Mouse (Mus musculus) heart, embryonic 14.5 days (tissue): Measurements from ENCODE around the gene Ms4a4d. TPM values are rescaled to one million over a fixed set of nuclear protein-coding genes. Genes with fewer than 3 reads are reported as not detected.
"Not testable (repeated sequence)": the region's sequence is repeated elsewhere in the genome, so short reads cannot be mapped to it uniquely, and the experiment has no call there.

Experiments
- ATAC-seq: fragments of 200-750 bp; cut with Nextera tagmentation; 2 replicates; pipeline ENCODE4 v1.8.0; 2017; ENCODE audit warnings: low read depth, moderate TSS enrichment; ENCODE audit not compliant: insufficient number of reproducible peaks, insufficient read depth, low FRiP score
- H3K27ac ChIP-seq, 2 experiments: fragments of 200-500 bp in 1 of 2; fragments of 300-500 bp in 1 of 2; sonication (generic) in 1 of 2; replicated peaks in 1 of 2; 2 replicates each; pipeline ENCODE4 v1.5.1; 2012 to 2014; ENCODE audit warnings: low read depth in 2 of 2, low read length in 2 of 2, control low read depth in 1 of 2, mild to moderate bottlenecking in 1 of 2, mixed read lengths in 1 of 2; ENCODE audit not compliant: control insufficient read depth in 1 of 2, insufficient read depth in 1 of 2
- H3K27me3 ChIP-seq: fragments of 300-500 bp; sonication (generic); 2 replicates; pipeline ENCODE4 v1.6.1; 2014; ENCODE audit warnings: mild to moderate bottlenecking, low read length, control low read depth; ENCODE audit not compliant: control insufficient read depth, insufficient read depth
- H3K36me3 ChIP-seq: fragments of 300-500 bp; sonication (generic); 2 replicates; pipeline ENCODE4 v1.6.1; 2014; ENCODE audit warnings: mild to moderate bottlenecking, control low read depth, low read length, mixed read lengths; ENCODE audit not compliant: control insufficient read depth, insufficient read depth
- H3K4me1 ChIP-seq, 2 experiments: fragments of 200-500 bp in 1 of 2; fragments of 300-500 bp in 1 of 2; sonication (generic) in 1 of 2; 2 replicates each; pipeline ENCODE4 v1.6.1; 2012 to 2014; ENCODE audit warnings: low read length in 2 of 2, control low read depth in 1 of 2, mixed read lengths in 1 of 2; ENCODE audit not compliant: control insufficient read depth in 2 of 2, insufficient read depth in 2 of 2
- H3K4me2 ChIP-seq: fragments of 300-500 bp; sonication (generic); 2 replicates; pipeline ENCODE4 v1.6.1; 2014; ENCODE audit warnings: mild to moderate bottlenecking, low read length
- H3K4me3 ChIP-seq, 2 experiments: fragments of 200-500 bp in 1 of 2; fragments of 300-500 bp in 1 of 2; sonication (generic) in 1 of 2; 2 replicates each; pipeline ENCODE4 v1.5.1; 2012 to 2014; ENCODE audit warnings: low read length in 2 of 2, mild to moderate bottlenecking in 2 of 2, control low read depth in 1 of 2, low read depth in 1 of 2, moderate library complexity in 1 of 2; ENCODE audit not compliant: control insufficient read depth in 1 of 2, insufficient read depth in 1 of 2
- H3K9ac ChIP-seq: fragments of 300-500 bp; sonication (generic); 2 replicates; pipeline ENCODE4 v1.6.1; 2014; ENCODE audit warnings: mild to moderate bottlenecking, low read length
- H3K9me3 ChIP-seq: fragments of 300-500 bp; sonication (generic); 2 replicates; pipeline ENCODE4 v1.6.1; 2016; ENCODE audit warnings: low read length, control low read depth; ENCODE audit not compliant: control insufficient read depth
- WGBS: fragments of 180-500 bp; shearing (Covaris S2); extraction: QIAGEN DNeasy Blood & Tissue Kit; methylation state at CpG from one replicate; pipeline ENCODE4 v1.1.7; 2014; 5-methylcytosine and 5-hydroxymethylcytosine counted together
- polyA plus RNA-seq: library from polyadenylated mRNA; unstranded; fragments of >200 nt; fragmentation: Nextera tagmentation; extraction: Ambion mirVana; gene quantifications from 2 replicates; pipeline ENCODE4 v1.2.1, GENCODE M21; 2014

The Ms4a4d gene
- 0.47 and 0.69 TPM in 2 replicates for polyA plus RNA-seq

GRCm38 (mm10) chr19:11536593-11536992 lies at the start of gene Ms4a4d:
TSS of gene Ms4a4d (plus strand) at chr19:11536801.
- Histone ChIP-seq H3K27me3 (no peaks in the 10 kb centered on the region), H3K9ac (no peak within 1 kb of the TSS), H3K4me2 (no peak within 1 kb of the TSS), H3K4me3 (no peak within 1 kb of the TSS), H3K4me1 (no peaks in the 10 kb centered on the region; a peak in 1 of 4 replicates), H3K36me3 (no peaks in the 10 kb centered on the region), H3K9me3 (no peaks in the 10 kb centered on the region), H3K27ac (no peak within 1 kb of the TSS)
- 4% methylated on average over 7 of the region's 7 CpGs for WGBS
- no peak for ATAC-seq

- ATAC-seq = no peak
- no peak overlapping the region for H3K27ac ChIP-seq
- H3K4me3 ChIP-seq = no peak overlapping the region
- H3K9me3 ChIP-seq = no peaks in the 10 kb centered on the region
- 62% methylated on average over 4 of the region's 4 CpGs for WGBS
- no peak overlapping the region for H3K4me2 ChIP-seq
- H3K36me3 ChIP-seq = no peaks in the 10 kb centered on the region
- H3K9ac ChIP-seq = no peak overlapping the region
- no peaks in the 10 kb centered on the region for H3K27me3 ChIP-seq
- no peaks in the 10 kb centered on the region for H3K4me1 ChIP-seq
These were observed 45.0 kb upstream of the Ms4a4d start for GRCm38 (mm10) chr19:11491406-11492189.

- no peaks in the 10 kb centered on the region for H3K27me3 ChIP-seq
- H3K4me3 ChIP-seq = no peak overlapping the region
- no peaks in the 10 kb centered on the region for H3K4me1 ChIP-seq
- no peaks in the 10 kb centered on the region for H3K9me3 ChIP-seq
- no peak overlapping the region for H3K27ac ChIP-seq
- no peaks in the 10 kb centered on the region for H3K36me3 ChIP-seq
- no peak overlapping the region for H3K9ac ChIP-seq
- ATAC-seq = no peak
- WGBS = 62% methylated on average over 1 of the region's 1 CpGs
- H3K4me2 ChIP-seq = no peak overlapping the region
These were observed 43.9 kb upstream of the Ms4a4d start for GRCm38 (mm10) chr19:11492671-11493070.

DNA sequence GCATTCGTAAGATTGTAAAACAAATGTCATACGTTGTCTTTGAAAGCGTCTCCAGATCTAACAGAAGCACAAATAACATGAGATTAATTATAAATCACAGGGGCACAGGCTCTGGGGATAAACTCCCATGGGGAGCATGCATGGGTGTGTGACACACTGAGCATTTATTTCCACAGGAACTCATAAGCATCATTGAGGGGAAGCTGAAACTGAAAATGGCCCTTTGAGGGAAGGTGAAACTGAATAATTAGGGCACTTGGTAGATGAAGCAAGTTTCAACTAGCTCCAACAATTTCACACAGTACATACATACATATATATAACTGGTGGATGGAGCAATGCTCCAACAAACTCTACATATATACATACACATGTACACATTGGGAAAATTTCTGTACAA lies 42.1 kb upstream of the Ms4a4d start:
- H3K9me3 ChIP-seq = no peaks in the 10 kb centered on the region
- WGBS = 70% methylated on average over 3 of the region's 3 CpGs
- no peak overlapping the region for H3K4me3 ChIP-seq
- no peak for ATAC-seq
- no peak overlapping the region for H3K4me2 ChIP-seq
- no peaks in the 10 kb centered on the region for H3K27me3 ChIP-seq
- no peaks in the 10 kb centered on the region for H3K4me1 ChIP-seq
- no peak overlapping the region for H3K9ac ChIP-seq
- H3K27ac ChIP-seq = no peak overlapping the region
- H3K36me3 ChIP-seq = no peaks in the 10 kb centered on the region

GRCm38 (mm10) chr19:11496361-11496760 lies 40.2 kb upstream of the Ms4a4d start:
- Histone ChIP-seq H3K9me3 (no peaks in the 10 kb centered on the region), H3K4me2 (no peak overlapping the region), H3K36me3 (no peaks in the 10 kb centered on the region), H3K27me3 (no peaks in the 10 kb centered on the region), H3K27ac (no peak overlapping the region), H3K9ac (no peak overlapping the region), H3K4me3 (no peak overlapping the region), H3K4me1 (no peaks in the 10 kb centered on the region)
- no peak for ATAC-seq
- WGBS = 63% methylated on average over 6 of the region's 6 CpGs

DNA sequence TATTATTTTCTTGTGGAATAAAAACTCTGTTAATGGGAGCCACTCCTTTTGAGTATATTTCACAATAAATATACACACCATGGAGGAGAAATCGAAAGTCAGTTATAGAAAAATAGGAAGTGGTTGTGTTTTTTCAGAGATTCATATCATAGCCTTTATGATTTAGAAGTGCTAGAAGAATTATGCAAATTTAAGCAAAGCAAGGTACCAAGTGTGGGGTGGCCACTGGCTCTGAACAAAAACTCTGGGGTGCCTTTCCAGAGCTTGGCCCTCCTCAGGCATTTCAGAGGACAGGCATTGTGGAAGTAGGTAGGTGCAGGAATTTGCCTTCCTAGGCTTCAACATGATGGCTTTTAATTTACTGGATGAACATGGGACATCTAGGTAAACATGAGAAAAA lies 39.3 kb upstream of the Ms4a4d start:
- 70% methylated on average over 1 of the region's 1 CpGs for WGBS
- H3K9me3 ChIP-seq, ATAC-seq, H3K4me3 ChIP-seq, H3K27ac ChIP-seq, H3K36me3 ChIP-seq, H3K4me2 ChIP-seq, H3K9ac ChIP-seq, H3K4me1 ChIP-seq, H3K27me3 ChIP-seq: not testable (repeated sequence)

GRCm38 (mm10) chr19:11500796-11501195 lies 35.8 kb upstream of the Ms4a4d start:
- Histone ChIP-seq H3K9ac (no peak overlapping the region), H3K27ac (no peak overlapping the region), H3K4me1 (no peaks in the 10 kb centered on the region), H3K9me3 (no peaks in the 10 kb centered on the region), H3K4me2 (no peak overlapping the region), H3K4me3 (no peak overlapping the region), H3K36me3 (no peaks in the 10 kb centered on the region), H3K27me3 (no peaks in the 10 kb centered on the region)
- 82% methylated on average over 1 of the region's 1 CpGs for WGBS
- no peak for ATAC-seq

- ATAC-seq = no peak
- Histone ChIP-seq H3K27ac (no peak overlapping the region), H3K27me3 (no peaks in the 10 kb centered on the region), H3K36me3 (no peaks in the 10 kb centered on the region), H3K4me3 (no peak overlapping the region), H3K9me3 (no peaks in the 10 kb centered on the region), H3K4me1 (no peaks in the 10 kb centered on the region), H3K9ac (no peak overlapping the region), H3K4me2 (no peak overlapping the region)
- 79% methylated on average over 4 of the region's 4 CpGs for WGBS
These were observed 35.3 kb upstream of the Ms4a4d start for GRCm38 (mm10) chr19:11501326-11501725.
